Mouse (Mus musculus) thymus, postnatal 0 days (tissue): ENCODE measurements at regions not wholly inside any gene's neighbourhood (a gene's known extent, or its start where the extent isn't known, plus 50 kb on each side); places are given as distances from the start of the nearest gene placed in this dataset.

Source experiments
- DNase-seq: peaks from one replicate; pipeline ENCODE4 v3.0.0-alpha.2; 2015; ENCODE audit warnings: low spot score

GRCm38 (mm10) chrX:129272135-129272534 lies 477.4 kb upstream of the Diaph2 start:
- no peak for DNase-seq

DNA sequence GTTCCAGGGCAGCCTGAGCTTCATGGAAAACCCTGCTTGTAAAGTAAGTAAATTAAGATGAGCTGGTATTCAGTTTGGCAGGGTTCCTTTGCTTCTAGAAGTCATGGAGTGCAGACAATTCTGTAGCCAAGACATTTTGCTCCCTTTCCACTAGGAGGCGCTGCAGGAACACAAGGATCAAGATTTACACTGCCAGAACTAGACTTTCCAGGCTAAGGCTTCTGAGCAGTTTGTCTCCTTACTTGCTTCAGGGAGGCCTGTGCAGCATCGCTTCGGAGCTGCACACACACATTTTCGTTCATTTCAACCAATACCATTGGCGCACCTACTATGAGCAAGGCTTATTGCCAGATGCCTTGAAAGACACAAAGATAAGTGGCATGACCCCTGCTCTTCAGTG lies 445.6 kb upstream of the Diaph2 start:
- DNase-seq: peak; percentile 48

GRCm38 (mm10) chrX:129309380-129309779 lies 440.2 kb upstream of the Diaph2 start:
- no peak for DNase-seq

GRCm38 (mm10) chrX:129329441-129329840 lies 420.1 kb upstream of the Diaph2 start:
- DNase-seq: no peak

- no peak for DNase-seq
Observed at GRCm38 (mm10) chrX:129332810-129333209, 416.7 kb upstream of the Diaph2 start.
